Mouse (Mus musculus) bone marrow, adult 2 months (tissue): ENCODE results near the gene Olfr222. TPM values are rescaled to one million over a fixed set of nuclear protein-coding genes. Genes with fewer than 3 reads are reported as not detected.

ENCODE experiments used
- H3K27ac ChIP-seq: fragments of 200-500 bp; 2 replicates; pipeline ENCODE4 v1.5.1; 2012; ENCODE audit warnings: low read depth, mild to moderate bottlenecking, control low read depth, inconsistent platforms, low read length; ENCODE audit not compliant: control insufficient read depth, poor library complexity, insufficient read depth
- H3K4me1 ChIP-seq: fragments of 200-500 bp; 2 replicates; pipeline ENCODE4 v1.6.1; 2011; ENCODE audit warnings: low read length; ENCODE audit not compliant: control insufficient read depth, insufficient read depth
- H3K4me3 ChIP-seq: fragments of 200-500 bp; replicated peaks from 2 replicates; pipeline ENCODE3; 2011; ENCODE audit warnings: mild to moderate bottlenecking, low read depth, low read length, control low read depth; ENCODE audit not compliant: control insufficient read depth
- CTCF ChIP-seq: fragments of 200-500 bp; IDR thresholded peaks from 2 replicates; pipeline ENCODE4 v1.5.1; 2011; ENCODE audit warnings: low read length, control low read depth; ENCODE audit not compliant: control insufficient read depth, insufficient read depth
- POLR2A ChIP-seq: fragments of 200-500 bp; IDR thresholded peaks from 2 replicates; pipeline ENCODE4 v1.6.1; 2011; ENCODE audit warnings: low read depth, mild to moderate bottlenecking, control low read depth, low read length, borderline replicate concordance; ENCODE audit not compliant: control insufficient read depth
- WGBS: fragments of 180-500 bp; shearing (Covaris S2); methylation state at CpG from one replicate; pipeline ENCODE4 v1.1.7; 2018; 5-methylcytosine and 5-hydroxymethylcytosine counted together
- polyA plus RNA-seq: library from polyadenylated mRNA; stranded (reverse); fragments of >200 nt; gene quantifications from 2 replicates; pipeline ENCODE4 v1.2.4, GENCODE M21; 2011; ENCODE audit warnings: low replicate concordance; ENCODE audit not compliant: missing spikeins, insufficient read depth, insufficient read length

Olfr222 gene
- polyA plus RNA-seq, 1 experiment, result not detected

DNA sequence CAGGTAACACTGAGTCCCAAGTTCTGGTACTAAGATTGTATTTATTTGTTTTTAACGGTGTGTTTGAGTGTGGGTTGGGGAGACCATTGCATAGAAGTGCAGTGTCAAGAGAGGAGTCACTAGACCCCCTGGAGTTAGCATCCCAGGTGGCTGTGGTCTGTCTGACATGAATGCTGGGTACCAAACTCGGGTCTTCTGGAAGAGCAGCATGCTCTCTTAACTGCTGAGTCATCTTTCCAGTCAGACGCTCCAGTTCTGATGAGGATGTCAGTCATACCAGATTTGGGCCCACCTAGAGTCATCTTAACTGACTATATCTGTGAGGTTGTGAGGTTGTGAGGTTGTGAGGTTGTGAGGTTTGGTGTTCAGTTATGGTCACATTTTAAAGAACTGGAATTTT is 15.1 kb downstream of the Olfr222 start:
- Histone ChIP-seq H3K4me3 (no peak overlapping the region), H3K4me1 (peaks cover 1% of the 10 kb centered on the region; the same call in 1 of the 2 replicates), H3K27ac (no peak overlapping the region)
- no peak for TF ChIP-seq CTCF
- no peak for TF ChIP-seq POLR2A
- 37% methylated on average over 3 of the region's 3 CpGs for WGBS

- TF ChIP-seq POLR2A (no peak), CTCF (no peak)
- no peak overlapping the region for H3K27ac ChIP-seq
- H3K4me1 ChIP-seq, result peaks cover 2% of the 10 kb centered on the region; the same call in 1 of the 2 replicates
- H3K4me3 ChIP-seq, result no peak overlapping the region
- WGBS, result 27% methylated on average over 8 of the region's 8 CpGs
Observed at GRCm38 (mm10) chr11:59554535-59554934, 21.5 kb downstream of the Olfr222 start.

DNA sequence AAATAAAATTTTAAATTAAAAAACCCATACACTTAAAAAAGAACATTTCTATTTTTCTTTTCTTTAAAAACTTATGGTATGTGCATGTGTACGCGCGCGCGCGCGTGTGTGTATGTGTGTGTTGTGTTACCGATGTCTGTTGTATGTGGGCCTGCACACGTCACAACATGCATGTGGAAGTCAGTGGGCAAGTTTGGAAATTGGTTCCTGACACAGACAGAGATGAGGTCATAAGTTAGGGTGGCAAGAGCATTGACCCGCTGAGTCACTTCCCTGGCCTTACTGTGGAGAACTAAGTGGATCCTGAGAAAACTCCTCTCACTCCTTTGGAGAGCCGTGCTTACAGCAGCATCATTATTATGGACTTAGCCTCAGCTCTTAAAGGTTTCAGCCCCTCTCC is 21.9 kb downstream of the Olfr222 start:
- H3K27ac ChIP-seq, result no peak overlapping the region
- TF ChIP-seq POLR2A, result no peak
- H3K4me3 ChIP-seq, result no peak overlapping the region
- H3K4me1 ChIP-seq, result peaks cover 1% of the 10 kb centered on the region; the same call in 1 of the 2 replicates
- 87% methylated on average over 11 of the region's 11 CpGs for WGBS

- Histone ChIP-seq H3K27ac (no peak overlapping the region), H3K4me1 (peaks cover 3% of the 10 kb centered on the region; the same call in 1 of the 2 replicates), H3K4me3 (peak overlapping the region; percentile 52)
- TF ChIP-seq CTCF, result no peak
- TF ChIP-seq POLR2A, result no peak
- WGBS, result 58% methylated on average over 9 of the region's 9 CpGs
Observed at GRCm38 (mm10) chr11:59544005-59544404, 32.0 kb downstream of the Olfr222 start.

DNA sequence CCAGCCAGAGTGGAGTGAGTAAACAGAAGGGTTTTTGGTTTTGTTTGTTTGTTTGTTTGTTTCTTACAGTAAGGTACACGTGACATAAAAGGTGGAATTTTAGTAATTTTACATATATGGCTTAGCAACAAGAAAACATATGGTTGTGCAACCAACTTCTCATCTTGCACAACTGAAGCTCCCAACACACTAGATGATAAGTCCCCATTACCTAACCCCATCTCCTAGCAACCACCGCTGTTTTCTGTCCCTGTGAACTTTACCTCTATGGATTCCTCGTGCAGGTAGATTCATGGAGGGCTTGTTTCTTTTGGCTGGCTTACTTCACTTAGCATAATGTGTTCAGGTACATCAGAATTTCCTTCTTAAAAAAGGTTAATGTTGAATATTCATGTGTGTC is 32.7 kb downstream of the Olfr222 start:
- Histone ChIP-seq H3K27ac (peak overlapping the region; percentile 50; the same call in 1 of the 2 replicates), H3K4me3 (peak overlapping the region; percentile 51), H3K4me1 (peaks cover 3% of the 10 kb centered on the region; the same call in 1 of the 2 replicates)
- WGBS, result 43% methylated on average over 3 of the region's 3 CpGs
- no peak for TF ChIP-seq CTCF

DNA sequence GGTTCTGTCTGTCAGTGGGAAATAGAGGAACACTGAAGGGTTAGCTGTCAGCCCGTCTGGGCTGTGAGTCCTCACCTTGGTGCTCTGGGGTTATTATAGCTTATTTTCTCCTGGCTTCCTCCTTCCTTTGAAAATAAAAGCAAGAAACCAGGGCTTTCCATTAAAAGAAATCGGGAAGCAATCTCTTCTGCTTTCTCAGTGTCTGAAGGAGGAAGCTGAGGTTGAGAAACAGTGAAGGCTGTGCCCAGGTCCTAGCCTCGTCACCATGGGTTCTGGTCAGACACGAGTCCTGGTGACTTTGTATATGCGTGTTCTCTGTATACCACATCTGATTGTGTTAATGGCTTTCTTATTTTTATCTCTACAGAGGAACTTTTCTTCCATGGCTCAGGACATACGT is 33.6 kb downstream of the Olfr222 start:
- TF ChIP-seq CTCF, result no peak
- TF ChIP-seq POLR2A, result no peak
- Histone ChIP-seq H3K27ac (no peak overlapping the region), H3K4me1 (peaks cover 3% of the 10 kb centered on the region; the same call in 1 of the 2 replicates), H3K4me3 (peak overlapping the region; percentile 8)
- 8% methylated on average over 6 of the region's 6 CpGs for whole genome bisulfite sequencing

DNA sequence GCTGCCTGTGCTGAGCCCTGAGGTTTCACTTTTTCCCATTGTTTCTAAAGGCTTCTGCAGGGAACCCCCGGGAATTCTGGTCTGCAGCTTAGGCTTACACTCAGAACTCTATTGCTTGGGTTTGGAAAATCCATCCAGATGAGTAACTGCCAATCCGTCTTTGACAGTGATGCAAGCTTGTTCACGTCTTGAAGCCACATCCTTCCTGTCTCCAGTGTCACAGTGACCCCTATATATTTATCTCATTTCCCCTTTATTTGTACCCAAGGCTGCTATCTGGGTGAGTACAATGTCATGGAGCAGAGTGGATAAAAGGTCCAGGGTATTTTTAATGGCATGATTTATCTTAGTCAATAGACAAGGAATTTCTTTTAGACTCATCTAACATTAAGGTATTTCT is 34.7 kb downstream of the Olfr222 start, which contains the start of gene Nlrp3:
Nlrp3 (plus strand) TSS at position 245 of the 400 bp plus-strand sequence.
- Histone ChIP-seq H3K27ac (peak within 1 kb of the TSS; percentile 71), H3K4me3 (peak within 1 kb of the TSS; percentile 57), H3K4me1 (peaks cover 3% of the 10 kb centered on the region; the same call in 1 of the 2 replicates)
- 3% methylated on average over 3 of the region's 3 CpGs for WGBS
- no peak for TF ChIP-seq CTCF
- TF ChIP-seq POLR2A, result no peak

GRCm38 (mm10) chr11:59540123-59540522 is 35.9 kb downstream of the Olfr222 start:
- 31% methylated on average over 3 of the region's 3 CpGs for WGBS
- TF ChIP-seq CTCF, result no peak
- no peak for TF ChIP-seq POLR2A
- Histone ChIP-seq H3K27ac (no peak overlapping the region), H3K4me1 (peaks cover 3% of the 10 kb centered on the region; the same call in 1 of the 2 replicates), H3K4me3 (no peak overlapping the region)

DNA sequence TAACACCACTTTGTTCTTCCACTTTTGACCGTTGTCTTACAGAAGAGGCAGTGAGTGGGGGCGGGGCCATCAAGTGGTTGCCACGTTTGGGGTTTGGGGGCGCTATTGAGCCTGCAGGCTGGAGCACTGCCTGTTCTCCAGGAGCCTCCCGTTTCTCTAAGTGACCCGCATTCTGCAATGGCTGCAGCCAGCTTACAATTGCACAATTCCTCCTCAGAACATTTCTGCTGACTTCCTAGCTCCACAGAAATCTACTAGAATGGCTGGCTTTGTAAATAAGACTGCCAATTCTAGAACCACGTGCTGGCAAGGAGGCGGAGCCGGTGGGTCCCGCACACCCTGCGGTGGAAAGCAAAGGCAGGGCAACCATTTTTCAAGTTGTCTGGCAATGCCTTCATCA is 37.6 kb downstream of the Olfr222 start:
- Histone ChIP-seq H3K4me3 (no peak overlapping the region), H3K27ac (no peak overlapping the region), H3K4me1 (peaks cover 3% of the 10 kb centered on the region; the same call in 1 of the 2 replicates)
- no peak for TF ChIP-seq POLR2A
- peak; percentile 35; the same call in 1 of the 2 replicates for TF ChIP-seq CTCF
- 15% methylated on average over 11 of the region's 11 CpGs for WGBS
